Mouse (Mus musculus) left cerebral cortex, postnatal 25 days (tissue): ENCODE results near the gene Il16. TPM values are rescaled to one million over a fixed set of nuclear protein-coding genes. Genes with fewer than 3 reads are reported as not detected.

ENCODE experiments used
- total RNA-seq, 2 experiments: library from RNA; stranded (reverse); gene quantifications; 2 replicates each; pipeline ENCODE4 v1.2.3; 2021

Gene Il16
- total RNA-seq, 2 experiments from 2014 or later, result 1.9 to 2.7 TPM

Other genes starting within 250 kb of the Il16 start
- under 1 TPM; 0.07 to 0.14 TPM for gene Tmc3, start 160.8 kb downstream of the Il16 start, total RNA-seq
- 1 to 10 TPM; 6.5 to 9.6 TPM for gene Stard5, start 113.8 kb downstream of the Il16 start, total RNA-seq
- under 1 TPM; 0.25 to 0.80 TPM for gene Cfap161, start 49.2 kb upstream of the Il16 start, total RNA-seq
- gene Tlnrd1, start 138.6 kb upstream of the Il16 start, total RNA-seq, result 10 to 100 TPM; 21.4 to 26.5 TPM
- gene Mesd, start 138.7 kb upstream of the Il16 start, total RNA-seq, result 10 to 100 TPM; 54.7 to 58.8 TPM